Mouse (Mus musculus) erythroblast, embryonic 14.5 days (primary cell): Measurements from ENCODE around the gene Dagla. TPM values are rescaled to one million over a fixed set of nuclear protein-coding genes. Genes with fewer than 3 reads are reported as not detected.

ENCODE experiments used
- H3K27me3 ChIP-seq: 2 replicates; pipeline ENCODE4 v1.6.1; 2012; ENCODE audit warnings: inconsistent platforms; ENCODE audit not compliant: control insufficient read depth
- H3K36me3 ChIP-seq: 2 replicates; pipeline ENCODE4 v1.6.1; 2012; ENCODE audit warnings: mild to moderate bottlenecking, inconsistent platforms; ENCODE audit not compliant: control insufficient read depth
- H3K4me1 ChIP-seq: 2 replicates; pipeline ENCODE4 v1.6.1; 2012; ENCODE audit warnings: inconsistent platforms; ENCODE audit not compliant: control insufficient read depth
- H3K4me3 ChIP-seq: replicated peaks from 2 replicates; pipeline ENCODE3; 2012; ENCODE audit warnings: moderate library complexity, mild to moderate bottlenecking, inconsistent platforms
- H3K9me3 ChIP-seq: 2 replicates; pipeline ENCODE4 v1.6.1; 2012; ENCODE audit warnings: low read length, inconsistent platforms, mixed read lengths; ENCODE audit not compliant: control insufficient read depth
- GATA1 ChIP-seq: IDR thresholded peaks from 2 replicates; pipeline ENCODE4 v1.6.1; 2012; ENCODE audit warnings: low read length, inconsistent platforms, mixed read lengths
- TAL1 ChIP-seq: IDR thresholded peaks from 3 replicates; pipeline ENCODE4 v1.6.1; 2012; ENCODE audit warnings: low read length, inconsistent platforms, mixed read lengths
- polyA plus RNA-seq: library from polyadenylated mRNA; stranded (reverse); fragments of >175 nt; gene quantifications from 2 replicates; pipeline ENCODE4 v1.2.3, GENCODE M21; 2012

Gene Dagla
- polyA plus RNA-seq, 1 experiment, result 0.01 TPM

DNA sequence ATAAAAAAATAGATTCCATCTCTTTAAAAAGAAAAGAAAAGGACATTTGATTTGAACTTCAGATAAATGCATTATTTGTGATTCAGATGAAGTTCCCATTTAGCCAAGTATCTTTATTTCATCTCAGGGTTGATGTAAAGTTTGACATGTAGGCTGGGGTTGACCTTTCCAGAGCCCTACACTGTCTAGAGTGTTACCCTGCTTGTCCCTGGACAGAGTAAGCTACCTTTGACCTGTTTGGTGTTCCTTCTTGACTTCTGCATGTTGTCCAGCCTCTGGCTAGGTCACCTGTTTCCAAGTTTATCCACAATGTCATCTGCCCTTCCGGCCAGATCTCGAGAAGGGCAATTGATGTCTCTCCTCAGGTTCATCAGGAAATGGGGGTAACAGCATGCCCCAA lies 12.7 kb upstream of the Dagla start:
- no peaks in the 10 kb centered on the region for H3K4me1 ChIP-seq
- H3K4me3 ChIP-seq, result no peak overlapping the region
- no peaks in the 10 kb centered on the region for H3K36me3 ChIP-seq
- H3K27me3 ChIP-seq, result no peaks in the 10 kb centered on the region
- TF ChIP-seq TAL1 (no peak), GATA1 (no peak)
- H3K9me3 ChIP-seq, result no peaks in the 10 kb centered on the region

GRCm38 (mm10) chr19:10316956-10317355 lies 12.3 kb upstream of the Dagla start:
- H3K27me3 ChIP-seq, result no peaks in the 10 kb centered on the region
- TF ChIP-seq TAL1, result no peak
- no peak for TF ChIP-seq GATA1
- no peaks in the 10 kb centered on the region for H3K9me3 ChIP-seq
- H3K4me1 ChIP-seq, result no peaks in the 10 kb centered on the region
- no peak overlapping the region for H3K4me3 ChIP-seq
- H3K36me3 ChIP-seq, result no peaks in the 10 kb centered on the region

GRCm38 (mm10) chr19:10312072-10312471 lies 7.4 kb upstream of the Dagla start:
- H3K36me3 ChIP-seq, result no peaks in the 10 kb centered on the region
- H3K9me3 ChIP-seq, result no peaks in the 10 kb centered on the region
- H3K4me1 ChIP-seq, result no peaks in the 10 kb centered on the region
- no peaks in the 10 kb centered on the region; the same call in 1 of the 2 replicates for H3K27me3 ChIP-seq
- no peak overlapping the region for H3K4me3 ChIP-seq
- no peak for TF ChIP-seq TAL1
- no peak for TF ChIP-seq GATA1

GRCm38 (mm10) chr19:10308990-10309389 lies 4.3 kb upstream of the Dagla start:
- TF ChIP-seq GATA1, result no peak
- TF ChIP-seq TAL1, result no peak
- peaks cover 17% of the 10 kb centered on the region for H3K27me3 ChIP-seq
- no peak overlapping the region for H3K4me3 ChIP-seq

GRCm38 (mm10) chr19:10307941-10308340 lies 3.3 kb upstream of the Dagla start:
- H3K27me3 ChIP-seq, result peaks cover 26% of the 10 kb centered on the region
- H3K36me3 ChIP-seq, result no peaks in the 10 kb centered on the region
- no peak for TF ChIP-seq TAL1
- no peak for TF ChIP-seq GATA1
- H3K9me3 ChIP-seq, result no peaks in the 10 kb centered on the region
- H3K4me3 ChIP-seq, result no peak overlapping the region
- peaks cover 9% of the 10 kb centered on the region for H3K4me1 ChIP-seq

More at GRCm38 (mm10) chr19:10308990-10309389, 4.3 kb upstream of the Dagla start:
- Histone ChIP-seq H3K36me3 (no peaks in the 10 kb centered on the region), H3K4me1 (peaks cover 9% of the 10 kb centered on the region), H3K9me3 (no peaks in the 10 kb centered on the region)

DNA sequence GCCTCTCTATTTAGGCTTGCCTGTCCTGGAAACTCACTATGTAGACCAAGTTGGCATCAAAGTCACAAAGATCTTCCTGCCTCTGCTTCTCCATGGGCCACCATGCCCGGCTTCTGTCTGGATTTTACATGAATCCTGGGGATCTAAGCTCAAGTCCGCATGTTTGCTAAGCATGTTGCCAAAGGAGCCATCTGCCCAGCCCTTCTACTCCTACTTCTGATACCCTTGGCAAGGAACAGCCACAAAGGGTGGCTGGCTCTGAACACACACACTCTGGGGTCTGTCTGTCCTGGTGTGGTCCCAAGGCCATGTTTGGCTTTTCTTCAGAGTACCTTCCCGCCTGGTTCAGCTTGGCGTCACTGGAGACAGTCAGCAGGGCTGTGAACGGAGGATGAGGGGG lies 2.7 kb upstream of the Dagla start:
- no peaks in the 10 kb centered on the region for H3K36me3 ChIP-seq
- no peaks in the 10 kb centered on the region for H3K9me3 ChIP-seq
- peaks cover 26% of the 10 kb centered on the region for H3K27me3 ChIP-seq
- no peak for TF ChIP-seq TAL1
- TF ChIP-seq GATA1, result no peak
- peaks cover 9% of the 10 kb centered on the region for H3K4me1 ChIP-seq
- H3K4me3 ChIP-seq, result no peak overlapping the region

- Histone ChIP-seq H3K9me3 (no peaks in the 10 kb centered on the region), H3K4me3 (no peak overlapping the region), H3K4me1 (peaks cover 9% of the 10 kb centered on the region), H3K36me3 (no peaks in the 10 kb centered on the region), H3K27me3 (peaks cover 26% of the 10 kb centered on the region)
- TF ChIP-seq GATA1 (no peak), TAL1 (no peak)
These were observed 2.0 kb upstream of the Dagla start for GRCm38 (mm10) chr19:10306521-10307243.

DNA sequence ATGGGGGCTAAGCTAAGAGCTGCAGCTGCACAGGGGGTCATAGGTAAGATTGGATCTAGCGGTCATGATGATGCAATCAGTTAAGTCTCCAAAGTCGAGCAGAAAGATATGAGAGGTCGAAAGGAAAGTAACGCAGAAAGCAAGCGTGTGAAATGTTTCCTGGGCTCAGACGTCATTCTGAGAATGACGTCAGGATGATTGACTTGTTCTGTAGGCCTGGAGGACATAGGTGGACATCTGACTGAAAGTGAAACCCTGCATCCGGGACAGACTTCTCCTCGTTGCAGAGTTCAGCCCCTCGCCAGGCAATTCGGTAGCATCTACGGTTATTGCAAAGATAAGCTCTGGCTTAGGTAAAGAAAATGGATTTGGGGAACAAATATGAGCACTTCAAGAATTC lies 963 bp upstream of the Dagla start:
- peaks cover 26% of the 10 kb centered on the region for H3K27me3 ChIP-seq
- no peak for TF ChIP-seq TAL1
- TF ChIP-seq GATA1, result no peak
- H3K4me3 ChIP-seq, result no peak overlapping the region
- peaks cover 9% of the 10 kb centered on the region for H3K4me1 ChIP-seq
- H3K36me3 ChIP-seq, result no peaks in the 10 kb centered on the region
- no peaks in the 10 kb centered on the region for H3K9me3 ChIP-seq

GRCm38 (mm10) chr19:10304395-10304794 lies 282 bp downstream of the Dagla start:
- no peaks in the 10 kb centered on the region for H3K9me3 ChIP-seq
- no peaks in the 10 kb centered on the region for H3K36me3 ChIP-seq
- peak overlapping the region; percentile 47 for H3K4me3 ChIP-seq
- TF ChIP-seq GATA1 (no peak), TAL1 (no peak)
- peaks cover 26% of the 10 kb centered on the region for H3K27me3 ChIP-seq
- H3K4me1 ChIP-seq, result peaks cover 9% of the 10 kb centered on the region

- H3K9me3 ChIP-seq, result no peaks in the 10 kb centered on the region
- TF ChIP-seq TAL1, result no peak
- no peak for TF ChIP-seq GATA1
- H3K27me3 ChIP-seq, result peaks cover 26% of the 10 kb centered on the region
- H3K4me3 ChIP-seq, result no peak overlapping the region
- H3K36me3 ChIP-seq, result no peaks in the 10 kb centered on the region
- peaks cover 9% of the 10 kb centered on the region for H3K4me1 ChIP-seq
These were observed 1.8 kb downstream of the Dagla start for GRCm38 (mm10) chr19:10302852-10303251.
